Mouse (Mus musculus) spleen, postnatal 36 days (tissue): ENCODE data around the gene Glrx2.
"Not testable (repeated sequence)": the region's sequence is repeated elsewhere in the genome, so short reads cannot be mapped to it uniquely, and the experiment has no call there.

Experiments used
- DNase-seq, 2 experiments: peaks; one replicate each; pipeline ENCODE4 v3.0.0; 2022; ENCODE audit warnings: low spot score in 2 of 2, mixed read lengths in 1 of 2

Glrx2 gene

DNA sequence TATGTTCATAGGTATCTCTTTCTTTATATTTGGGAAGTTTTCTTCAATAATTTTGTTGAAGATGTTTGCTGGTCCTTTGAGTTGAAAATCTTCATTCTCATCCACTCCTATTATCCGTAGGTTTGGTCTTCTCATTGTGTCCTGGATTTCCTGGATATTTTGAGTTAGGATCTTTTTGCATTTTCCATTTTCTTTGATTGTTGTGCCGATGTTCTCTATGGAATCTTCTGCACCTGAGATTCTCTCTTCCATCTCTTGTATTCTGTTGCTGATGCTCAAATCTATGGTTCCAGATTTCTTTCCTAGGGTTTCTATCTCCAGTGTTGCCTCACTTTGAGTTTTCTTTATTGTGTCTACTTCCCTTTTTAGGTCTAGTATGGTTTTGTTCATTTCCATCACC is at the start of gene Glrx2:
Gene Glrx2, plus strand, starts transcription at position 301 of the 400 bp plus-strand sequence.
- not testable (repeated sequence) for DNase-seq

- DNase-seq: no peak
These were observed 40.3 kb upstream of the Glrx2 start for GRCm38 (mm10) chr1:143675734-143676361.

- no peak for DNase-seq
These were observed 35.0 kb upstream of the Glrx2 start for GRCm38 (mm10) chr1:143681108-143681507.

DNA sequence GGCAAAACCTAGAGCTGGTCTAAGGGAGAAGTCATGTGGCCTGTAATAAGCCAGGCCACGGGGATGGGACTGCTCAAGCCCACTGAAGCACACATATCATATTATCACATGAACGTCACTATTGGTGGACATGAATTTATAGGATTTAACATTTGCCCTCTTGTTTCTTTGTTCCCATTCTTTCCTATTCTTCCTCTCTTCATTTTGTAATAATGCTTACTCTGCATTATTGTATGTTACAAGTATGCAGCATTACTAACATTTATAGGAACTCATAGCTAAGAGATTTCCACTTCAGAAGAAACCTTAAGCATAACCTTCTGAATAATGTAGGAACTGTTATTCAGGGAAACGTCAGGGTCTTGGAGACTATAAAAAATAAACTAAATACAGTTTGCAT is 31.3 kb upstream of the Glrx2 start:
- DNase-seq: no peak

GRCm38 (mm10) chr1:143701736-143702135 is 14.4 kb upstream of the Glrx2 start:
- no peak for DNase-seq

- DNase-seq: peak in 1 of 2 experiments; percentile 1
These were observed 13.9 kb upstream of the Glrx2 start for GRCm38 (mm10) chr1:143702141-143702740.

- peak; percentile 92 for DNase-seq
These were observed 13.3 kb upstream of the Glrx2 start, which contains the start of gene Cdc73 for GRCm38 (mm10) chr1:143702741-143703262. Gene Cdc73, minus strand, starts transcription at chr1:143702893.

DNA sequence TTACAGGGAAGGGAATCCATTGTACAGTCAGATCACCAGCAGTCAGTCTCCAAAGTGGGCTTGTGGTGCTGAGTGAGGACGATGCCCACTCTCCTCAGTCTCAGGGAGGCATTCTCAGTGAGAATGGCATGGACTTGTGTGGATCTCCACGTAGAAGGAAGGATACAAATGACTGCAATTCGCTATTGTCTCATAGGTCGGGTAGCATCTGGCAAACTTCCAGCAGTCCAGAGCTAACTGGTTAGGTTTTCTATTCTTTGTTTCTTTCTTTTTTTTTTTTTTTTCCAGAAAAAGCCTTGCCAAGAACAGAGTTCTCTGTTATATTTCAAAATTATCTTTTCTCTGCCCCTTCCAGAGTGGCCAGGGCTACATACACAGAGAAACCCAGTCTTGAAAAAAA is 9.1 kb upstream of the Glrx2 start:
- DNase-seq: no peak

DNA sequence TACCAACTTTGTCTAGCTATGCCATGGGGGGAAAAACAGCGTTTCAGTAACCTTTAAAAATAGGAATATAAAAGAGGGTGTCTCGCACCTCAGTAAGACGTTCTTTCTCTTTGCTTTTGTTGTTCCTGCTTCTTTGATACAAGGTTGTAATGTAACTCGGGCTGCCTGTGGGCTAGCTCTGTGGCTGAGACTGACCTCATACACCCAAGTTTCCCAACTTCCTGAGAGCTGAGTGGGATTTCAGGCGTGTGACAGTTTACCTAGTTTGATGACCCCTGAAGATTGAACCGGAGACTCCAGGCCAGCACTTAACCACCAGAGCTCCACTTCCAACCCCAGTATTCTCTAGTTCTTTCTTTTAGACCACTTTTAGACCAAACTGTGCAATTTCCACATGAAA is 7.8 kb upstream of the Glrx2 start:
- DNase-seq: no peak

GRCm38 (mm10) chr1:143709966-143710626 is 6.0 kb upstream of the Glrx2 start:
- DNase-seq: no peak

DNA sequence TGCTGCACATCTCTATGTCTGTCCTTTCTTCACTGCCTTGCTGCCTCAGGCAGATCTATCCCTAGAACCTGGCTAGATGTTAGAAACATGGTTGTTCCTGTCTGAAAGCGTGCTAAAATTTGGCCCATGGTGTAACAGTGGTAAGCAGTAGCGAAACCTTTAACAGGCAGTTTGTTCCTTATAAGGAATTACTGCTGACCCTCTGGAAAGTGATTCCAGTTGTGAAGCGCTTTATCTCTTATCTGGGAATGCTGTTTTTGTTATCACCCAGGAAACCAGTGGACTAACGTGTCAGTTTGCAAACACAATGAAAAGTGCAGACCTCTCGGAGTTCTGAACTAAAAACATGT is 5.5 kb upstream of the Glrx2 start:
- DNase-seq: no peak

- DNase-seq: no peak
These were observed 8.4 kb downstream of the Glrx2 start for GRCm38 (mm10) chr1:143724456-143725064.

DNA sequence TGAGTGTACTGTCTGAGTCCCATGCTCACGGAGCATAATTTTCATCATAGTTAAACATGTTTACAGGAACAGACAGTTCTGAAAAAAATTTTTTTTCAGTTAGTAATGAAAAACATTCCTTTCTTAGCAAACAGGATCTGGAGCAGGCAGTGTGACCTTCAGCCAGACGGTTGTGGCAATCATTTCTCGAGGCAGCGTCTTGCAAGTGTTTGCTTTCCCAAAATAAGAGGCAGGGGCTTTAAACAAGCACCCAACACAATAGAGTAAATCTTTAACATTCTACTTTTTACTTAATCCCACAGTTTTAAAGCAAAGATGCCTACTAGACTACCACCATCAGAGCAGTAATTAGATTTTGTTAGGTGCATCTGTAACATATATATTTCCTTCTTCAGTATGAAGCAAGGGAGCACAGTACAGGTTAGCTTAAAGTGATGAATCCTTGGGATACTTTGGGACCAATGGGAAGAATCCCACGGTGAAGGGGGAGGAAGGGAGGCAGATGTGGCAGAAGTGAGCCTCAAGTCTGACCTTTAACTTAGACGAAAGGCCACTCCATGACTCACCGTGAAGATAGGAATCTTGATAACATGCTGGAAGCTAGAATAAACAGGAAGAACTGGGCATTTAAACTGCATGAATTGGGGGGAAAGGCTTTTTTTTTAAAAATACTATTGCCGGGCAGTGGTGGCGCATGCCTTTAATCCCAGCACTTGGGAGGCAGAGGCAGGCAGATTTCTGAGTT is 11.7 kb downstream of the Glrx2 start:
- DNase-seq: no peak

- DNase-seq: peak in 1 of 2 experiments; percentile 11
These were observed 14.8 kb downstream of the Glrx2 start for GRCm38 (mm10) chr1:143730899-143731298.

GRCm38 (mm10) chr1:143731691-143732090 is 15.6 kb downstream of the Glrx2 start:
- DNase-seq: no peak

- no peak for DNase-seq
These were observed 17.8 kb downstream of the Glrx2 start for GRCm38 (mm10) chr1:143733914-143734410.

DNA sequence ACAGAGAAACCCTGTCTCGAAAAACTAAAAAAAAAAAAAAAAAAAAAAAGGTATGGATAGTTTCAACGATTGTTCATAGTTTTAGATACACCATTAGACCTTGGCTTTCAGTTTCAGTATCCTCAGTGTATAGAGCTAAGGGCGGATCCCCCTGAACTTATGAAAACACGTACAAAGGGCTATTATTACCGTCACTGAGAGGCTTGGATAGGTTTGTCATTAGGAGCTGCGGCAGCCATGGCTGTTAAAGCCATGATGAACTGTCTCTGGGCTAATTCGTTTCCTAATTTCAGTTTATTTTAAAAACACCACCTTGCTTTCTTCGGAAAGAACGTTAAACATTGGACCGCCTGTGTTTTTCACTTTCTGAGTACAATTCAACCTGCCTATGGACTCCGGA is 22.7 kb downstream of the Glrx2 start:
- peak in 1 of 2 experiments; percentile 9 for DNase-seq

GRCm38 (mm10) chr1:143739361-143740350 is 23.5 kb downstream of the Glrx2 start:
- peak; percentile 90 to 92 for DNase-seq

GRCm38 (mm10) chr1:143740581-143740980 is 24.4 kb downstream of the Glrx2 start:
- DNase-seq: no peak

GRCm38 (mm10) chr1:143741331-143741730 is 25.2 kb downstream of the Glrx2 start:
- no peak for DNase-seq
